25 mouse cellular contexts compared by ENCODE assay signal in the genomic region with DNA sequence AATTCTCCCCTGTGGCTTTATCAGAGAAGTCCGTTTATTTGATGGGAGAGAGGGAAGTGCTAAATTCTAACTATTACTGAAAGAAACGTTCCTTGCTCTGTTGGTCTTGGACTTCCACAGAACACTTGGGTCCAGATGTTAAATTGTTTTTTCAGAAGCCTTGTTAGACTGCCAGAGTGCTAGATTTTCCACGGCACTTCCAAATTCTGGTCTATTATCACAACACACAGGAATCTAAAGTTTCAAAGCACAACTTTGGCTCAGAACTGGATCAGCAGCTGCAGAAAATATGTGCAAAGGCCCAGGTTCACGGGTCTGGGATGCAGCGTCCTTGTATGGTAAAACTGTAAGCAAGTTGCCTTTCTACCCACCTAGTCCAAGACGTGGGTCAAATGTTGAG. TPM values are rescaled to one million over a fixed set of nuclear protein-coding genes. Genes with fewer than 3 reads are reported as not detected.
DNase-seq lines count a peak whose midpoint lies in the region; ATAC-seq lines count a peak whose summit lies in the region.
"Had no signal": no experiment of that assay in that cellular context is flagged by ENCODE, and none has a peak within 500 bp of the region (broad histone marks: within the 10 kb centered on the region; RNA-seq: fewer than 3 reads in every experiment).

No protein-coding gene starts in this region.

- ATAC-seq in heart, embryonic 11.5 days (replicated peaks; ENCODE audit: insufficient number of reproducible peaks, low FRiP score, low TSS enrichment): no peak
- no peak for ATAC-seq in megakaryocyte, adult 5-6 weeks (ENCODE audit: poor library complexity, severe bottlenecking)
- ATAC-seq: activated CD4-positive, CD25-positive, alpha-beta regulatory T cell, adult 4 months; forebrain, embryonic 14.5 days had no signal

- peaks cover 25% of the 10 kb centered on the region for H3K4me1 ChIP-seq in heart, embryonic 11.5 days (ENCODE audit: control insufficient read depth, insufficient read depth, low read length)

- no peaks in the 10 kb centered on the region for H3K9me3 ChIP-seq in heart, embryonic 11.5 days (replicated peaks; ENCODE audit: control insufficient read depth, low read length)
- H3K9me3 ChIP-seq: hindbrain, embryonic 15.5 days; stomach, embryonic 15.5 days had no signal

- WGBS in heart, embryonic 11.5 days (ENCODE audit: insufficient replicate concordance): 70% methylated on average over 6 of the region's 6 CpGs

- no peaks in the 10 kb centered on the region for H3K27me3 ChIP-seq in heart, embryonic 11.5 days (ENCODE audit: control insufficient read depth, insufficient read depth, low read length)
- H3K27me3 ChIP-seq: hindbrain, embryonic 15.5 days; stomach, embryonic 15.5 days had no signal

- no peak overlapping the region for H3K4me2 ChIP-seq in heart, embryonic 11.5 days
- H3K4me2 ChIP-seq: hindbrain, embryonic 15.5 days; stomach, embryonic 15.5 days had no signal

- H3K4me3 ChIP-seq in heart, embryonic 11.5 days (ENCODE audit: low read depth, low read length): no peak overlapping the region
- H3K4me3 ChIP-seq: erythroblast, embryonic 14.5 days; hindbrain, embryonic 15.5 days; stomach, embryonic 15.5 days had no signal

- peak; percentile 51 to 57 for DNase-seq in heart, adult 9 months (ENCODE audit: low spot score in 2 of 2)
- peak; percentile 30 for DNase-seq in lung, postnatal 10 days
- no peak for DNase-seq in lung, postnatal 14 days
- DNase-seq in heart, postnatal 10 days: peak; percentile 56 to 58
- DNase-seq in ovary, adult 18-20 months (ENCODE audit: low spot score): no peak
- DNase-seq: adrenal gland, adult 8-10 months; cerebellum, adult 11-12 months; cerebellum, postnatal 10 days; gastrocnemius, postnatal 10 days; kidney, adult 2 months; kidney, postnatal 25 days; lung, postnatal 4 days; right cerebral cortex, adult 18-20 months; right cerebral cortex, postnatal 4 days; thymus, postnatal 25 days had no signal

- H3K36me3 ChIP-seq in heart, embryonic 11.5 days (ENCODE audit: control insufficient read depth, insufficient read depth, low read length): no peaks in the 10 kb centered on the region
- H3K36me3 ChIP-seq: hindbrain, embryonic 15.5 days; stomach, embryonic 15.5 days had no signal

- H3K27ac ChIP-seq in heart, embryonic 11.5 days (ENCODE audit: low read depth, low read length): no peak overlapping the region
- H3K27ac ChIP-seq: hindbrain, embryonic 15.5 days; stomach, embryonic 15.5 days had no signal

- H3K9ac ChIP-seq in heart, embryonic 11.5 days (ENCODE audit: low read depth, low read length): no peak overlapping the region
- H3K9ac ChIP-seq: hindbrain, embryonic 15.5 days; stomach, embryonic 15.5 days had no signal

- intact Hi-C loops in heart, postnatal 10 days (cut with DNase I): no loop called here

RNA-seq across cellular contexts. Expression of gene Ddah1, which starts 43.6 kb away (rescaled TPM):
- 42.4 and 44.6 TPM in 2 replicates for polyA plus RNA-seq in heart, embryonic 11.5 days (2014; fragmentation: Nextera tagmentation; extraction: Ambion mirVana)
- total RNA-seq in heart, postnatal 10 days (2021): 10 to 100 TPM; 10.6 to 13.6 TPM
- total RNA-seq in megakaryocyte, adult 5-6 weeks (2015): not detected in 2 replicates
- total RNA-seq in megakaryocyte, adult 5-6 weeks (2017): not detected in 2 replicates
- total RNA-seq: granulocyte monocyte progenitor cell, adult 5-6 weeks; hematopoietic stem cell, adult 5-6 weeks; MEL had no signal
- polyA plus RNA-seq: activated CD4-positive, CD25-positive, alpha-beta regulatory T cell, adult 4 months had no signal

Comparison
In these comparisons a context has a peak if more than half of its experiments do, and no peak if none do; other contexts are left out.
1. DNase-seq: peak in heart, adult 9 months (2 of 2), lung, postnatal 10 days (single experiment) and heart, postnatal 10 days (2 of 2); none in lung, postnatal 14 days (single experiment) and ovary, adult 18-20 months (single experiment).
2. RNA of gene Ddah1, which starts 43.6 kb away (total RNA-seq): 10.6 to 13.6 TPM in heart, postnatal 10 days; not detected in megakaryocyte, adult 5-6 weeks; every median in the first group is over 10 times any median in the second.